Mouse (Mus musculus): ENCODE data around the gene E030018B13Rik. TPM values are rescaled to one million over a fixed set of nuclear protein-coding genes. Genes with fewer than 3 reads are reported as not detected.

E030018B13Rik gene
- total RNA-seq, 2 experiments from 2014 or later = not detected

GRCm38 (mm10) chr7:63896968-63897468 lies 19.6 kb upstream of the E030018B13Rik start:
- peak; percentile 68 to 87 for DNase-seq (ENCODE audit: low spot score in 2 of 2)

DNA sequence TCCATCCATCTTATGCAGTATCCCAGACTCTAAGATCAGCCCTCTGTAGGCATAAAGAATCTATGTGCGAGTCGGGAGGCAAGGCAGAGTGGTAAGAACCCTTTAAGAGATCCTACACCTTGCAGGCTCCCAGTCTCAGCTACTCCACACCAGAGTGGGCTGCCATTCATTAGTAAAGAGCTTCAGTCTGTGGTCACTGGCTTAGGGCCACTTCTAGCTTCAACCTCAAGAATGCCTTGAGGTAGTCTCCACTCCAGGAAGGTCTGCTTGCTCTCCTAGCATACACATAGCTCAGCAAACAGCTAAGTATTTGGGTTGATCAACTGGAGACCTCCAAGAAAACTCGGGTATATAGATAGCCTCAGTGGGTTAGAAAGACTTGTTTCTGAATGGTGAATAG lies 19.0 kb upstream of the E030018B13Rik start:
- DNase-seq (ENCODE audit: low spot score in 2 of 2) = no peak

GRCm38 (mm10) chr7:63898201-63898600 lies 18.5 kb upstream of the E030018B13Rik start:
- DNase-seq (ENCODE audit: low spot score in 2 of 2) = no peak

DNA sequence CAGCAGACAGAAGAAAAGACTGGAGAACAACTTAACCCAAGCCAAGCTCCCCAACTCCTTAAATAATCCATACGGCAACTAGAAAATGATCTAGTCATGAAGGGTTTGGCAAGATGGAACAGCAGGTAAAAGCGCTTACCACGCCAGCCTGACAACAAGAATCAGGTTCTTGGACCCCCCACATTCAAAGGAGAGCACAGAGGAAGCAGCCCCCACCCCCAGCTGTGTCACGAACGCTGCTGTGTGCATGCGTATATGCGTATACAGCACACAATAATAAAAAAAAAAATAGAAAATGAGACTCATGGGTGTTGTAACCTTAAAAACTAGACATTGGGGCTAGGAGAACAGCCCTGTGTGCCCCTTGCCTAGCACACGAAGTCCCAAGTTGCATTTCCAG lies 16.7 kb upstream of the E030018B13Rik start:
- DNase-seq (ENCODE audit: low spot score in 2 of 2) = no peak

- DNase-seq (ENCODE audit: low spot score in 2 of 2) = no peak
These were observed 16.2 kb upstream of the E030018B13Rik start for GRCm38 (mm10) chr7:63900411-63900810.

GRCm38 (mm10) chr7:63901346-63901745 lies 15.3 kb upstream of the E030018B13Rik start:
- no peak for DNase-seq (ENCODE audit: low spot score in 2 of 2)

DNA sequence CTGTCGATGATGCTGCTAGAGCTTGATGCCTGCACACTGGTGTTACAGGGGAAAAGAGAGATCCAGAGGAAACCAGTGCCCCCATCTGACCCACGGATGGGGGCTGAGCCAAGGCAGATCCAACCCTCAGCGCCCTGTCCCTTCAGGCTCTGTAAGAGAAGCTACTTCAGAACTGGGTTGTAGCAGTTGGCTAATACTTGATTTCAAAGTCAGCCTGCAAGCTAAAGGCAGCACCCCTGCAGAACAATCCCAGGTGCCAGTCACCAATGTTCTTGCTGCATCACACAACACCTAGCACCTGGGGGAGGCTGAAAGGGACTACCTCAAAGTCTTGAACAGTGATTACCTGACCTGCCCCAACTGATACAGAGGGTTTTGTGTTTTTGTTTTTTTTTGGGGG lies 14.7 kb upstream of the E030018B13Rik start:
- DNase-seq (ENCODE audit: low spot score in 2 of 2) = no peak

GRCm38 (mm10) chr7:63902604-63903210 lies 13.9 kb upstream of the E030018B13Rik start:
- no peak for DNase-seq (ENCODE audit: low spot score in 2 of 2)

- no peak for DNase-seq (ENCODE audit: low spot score in 2 of 2)
These were observed 12.8 kb upstream of the E030018B13Rik start for GRCm38 (mm10) chr7:63903635-63904380.

- DNase-seq (ENCODE audit: low spot score in 2 of 2) = no peak
These were observed 11.5 kb upstream of the E030018B13Rik start for GRCm38 (mm10) chr7:63905190-63905589.

GRCm38 (mm10) chr7:63905642-63906041 lies 11.0 kb upstream of the E030018B13Rik start:
- no peak for DNase-seq (ENCODE audit: low spot score in 2 of 2)

- DNase-seq (ENCODE audit: low spot score in 2 of 2) = no peak
These were observed 8.7 kb upstream of the E030018B13Rik start for GRCm38 (mm10) chr7:63907778-63908495.

GRCm38 (mm10) chr7:63908496-63909285 lies 8.0 kb upstream of the E030018B13Rik start:
- DNase-seq (ENCODE audit: low spot score in 2 of 2) = no peak

DNA sequence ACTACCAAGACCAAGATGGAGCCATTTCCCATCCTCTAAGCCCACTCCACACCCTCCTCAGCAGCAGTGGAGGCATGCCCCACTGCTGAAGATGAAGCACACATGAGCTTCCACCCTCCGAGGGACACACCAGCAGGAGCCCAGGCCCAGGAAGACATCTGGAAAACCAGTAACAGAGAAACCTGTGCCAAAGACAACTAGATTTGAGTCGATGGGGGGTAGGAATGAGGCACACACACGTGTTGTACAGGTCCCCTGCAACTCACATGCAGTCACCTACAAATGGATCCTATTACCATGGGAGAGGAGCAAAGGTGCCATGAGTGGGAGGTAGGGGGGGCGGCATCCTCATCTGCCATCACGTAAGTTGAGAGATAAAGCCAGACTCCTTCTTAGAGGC lies 6.4 kb upstream of the E030018B13Rik start:
- DNase-seq (ENCODE audit: low spot score in 2 of 2) = no peak

DNA sequence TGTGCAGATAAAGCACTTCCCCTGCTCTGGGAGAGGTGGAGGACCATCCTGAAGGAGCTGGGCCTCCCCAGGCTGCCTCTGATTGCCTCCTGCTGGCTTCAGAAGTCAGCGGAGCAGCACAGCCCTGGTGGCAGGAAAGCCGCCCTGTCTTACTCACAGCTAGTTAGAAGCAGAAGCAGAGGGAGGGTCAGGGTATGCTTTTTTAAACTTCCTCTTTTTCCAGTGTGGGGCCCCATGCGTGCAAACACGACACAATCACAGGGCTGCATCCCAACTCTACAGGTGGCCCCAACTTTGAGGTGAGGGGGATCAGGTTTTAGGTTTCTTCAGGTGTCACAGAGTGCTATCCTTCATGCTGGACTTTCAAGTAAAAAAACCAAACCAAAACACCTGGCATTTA lies 5.7 kb upstream of the E030018B13Rik start:
- no peak for DNase-seq (ENCODE audit: low spot score in 2 of 2)

DNA sequence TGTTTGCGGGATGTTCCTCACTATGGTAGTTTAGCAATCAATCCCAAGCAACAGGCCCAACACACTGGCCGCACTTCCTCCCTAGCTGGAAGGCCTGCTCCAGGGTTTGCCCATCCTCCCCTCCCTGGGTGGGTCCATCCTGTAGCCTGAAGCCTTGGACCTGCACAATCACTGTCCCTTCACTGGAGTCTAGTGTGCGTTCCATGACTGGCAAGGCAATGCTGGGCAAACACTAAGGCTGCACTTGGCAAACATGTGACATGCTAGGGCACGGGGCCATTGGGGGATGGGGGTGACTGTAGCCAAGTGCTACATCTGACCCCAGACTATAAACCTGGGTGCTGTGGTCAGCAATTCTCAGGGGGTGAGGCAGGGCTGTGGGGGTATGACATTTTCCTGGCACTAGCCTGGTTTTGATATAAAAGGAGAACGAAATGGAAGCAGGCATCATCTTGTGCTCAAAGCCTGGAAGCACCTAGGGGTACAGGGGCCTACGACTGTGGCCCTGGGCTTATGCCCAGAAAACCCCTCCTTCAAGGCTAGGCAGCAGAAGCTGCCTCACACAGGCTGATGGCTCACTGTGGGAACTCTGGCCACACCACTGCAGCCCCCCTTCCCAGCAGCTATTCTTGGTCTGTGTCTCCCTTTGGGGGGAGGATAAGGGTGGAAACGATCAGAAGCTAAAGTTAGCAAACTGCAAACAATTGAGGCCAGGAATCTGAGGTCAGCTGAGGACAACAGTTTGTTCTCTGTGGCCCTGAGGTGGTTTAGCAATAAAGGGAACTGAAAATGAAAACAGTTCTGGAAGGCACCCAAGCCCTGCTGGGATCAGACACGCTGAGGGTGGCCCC lies 5.0 kb upstream of the E030018B13Rik start:
- peak in 1 of 2 experiments; percentile 53 for DNase-seq (ENCODE audit: low spot score in 2 of 2)

DNA sequence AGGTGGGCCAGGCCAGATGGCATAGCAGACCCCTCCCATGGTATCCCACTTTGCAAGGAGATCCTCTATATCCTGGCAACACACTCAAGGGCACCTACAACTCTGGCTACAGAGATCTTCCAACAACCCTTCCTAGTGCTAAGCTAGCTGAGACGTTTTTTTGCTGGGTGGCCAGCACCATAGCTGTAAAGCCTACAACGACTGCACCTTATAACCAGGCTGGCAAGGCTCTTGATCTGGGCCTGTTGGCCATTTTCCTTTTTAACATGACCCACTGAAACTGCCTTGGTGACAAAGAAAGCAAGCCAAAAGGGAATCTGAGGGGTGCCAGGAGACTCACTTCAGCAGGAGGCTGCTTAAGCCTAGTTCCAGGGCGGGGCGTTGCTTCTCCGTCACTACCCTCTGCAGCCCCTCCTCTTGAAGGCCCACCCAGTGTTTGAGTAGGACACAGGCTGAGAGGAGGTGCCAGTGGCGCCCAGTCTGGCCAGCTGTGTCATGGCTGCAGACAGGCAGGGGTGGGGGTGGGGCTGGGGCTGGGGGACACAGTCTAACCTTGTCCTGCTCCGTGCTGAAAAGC lies 4.3 kb upstream of the E030018B13Rik start:
- no peak for DNase-seq (ENCODE audit: low spot score in 2 of 2)

DNA sequence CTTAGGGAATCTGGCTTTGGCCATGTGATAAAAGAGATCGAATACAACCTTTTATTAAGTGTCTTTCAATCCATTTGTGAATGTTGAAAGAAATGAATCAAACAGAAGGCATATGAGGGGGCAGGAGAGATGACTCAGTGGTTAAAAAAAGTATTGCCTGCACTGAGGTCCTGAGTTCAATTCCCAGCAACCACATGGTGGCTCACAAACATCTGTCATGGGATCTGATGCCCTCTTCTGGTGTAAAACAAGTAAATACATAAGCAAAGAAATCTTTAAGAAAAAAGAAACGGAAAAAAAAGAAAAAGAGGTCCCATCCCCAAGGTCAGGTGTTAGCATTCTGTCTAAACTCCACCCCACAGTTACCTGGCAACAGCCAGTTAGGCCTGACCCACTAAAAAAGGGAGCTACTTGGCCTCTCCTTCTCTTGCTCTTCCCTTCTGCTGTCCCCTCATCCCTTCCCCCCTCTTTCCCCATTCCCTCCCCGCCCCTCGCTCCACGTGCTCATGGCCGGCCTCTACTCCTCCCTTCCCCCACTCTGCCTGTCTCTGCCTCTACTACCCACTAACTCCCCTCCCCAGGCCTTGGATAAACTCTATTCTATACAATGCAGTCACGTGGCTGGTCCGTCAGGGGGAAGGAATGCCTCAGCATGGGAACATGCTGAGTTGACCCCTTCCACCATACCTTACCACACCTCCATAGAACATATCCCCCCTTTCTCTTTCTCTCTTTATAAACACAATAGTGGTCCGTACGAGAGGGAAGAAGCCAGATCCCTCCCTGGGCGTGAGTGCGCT lies 3.5 kb upstream of the E030018B13Rik start:
- no peak for DNase-seq (ENCODE audit: low spot score in 2 of 2)
